Mouse (Mus musculus) gastrocnemius, adult 18-20 months (tissue): ENCODE measurements at regions not wholly inside any gene's neighbourhood (a gene's known extent, or its start where the extent isn't known, plus 50 kb on each side); places are given as distances from the start of the nearest gene placed in this dataset.

Experiments
- DNase-seq: peaks from one replicate; pipeline ENCODE4 v3.0.0; 2021; ENCODE audit warnings: low spot score

DNA sequence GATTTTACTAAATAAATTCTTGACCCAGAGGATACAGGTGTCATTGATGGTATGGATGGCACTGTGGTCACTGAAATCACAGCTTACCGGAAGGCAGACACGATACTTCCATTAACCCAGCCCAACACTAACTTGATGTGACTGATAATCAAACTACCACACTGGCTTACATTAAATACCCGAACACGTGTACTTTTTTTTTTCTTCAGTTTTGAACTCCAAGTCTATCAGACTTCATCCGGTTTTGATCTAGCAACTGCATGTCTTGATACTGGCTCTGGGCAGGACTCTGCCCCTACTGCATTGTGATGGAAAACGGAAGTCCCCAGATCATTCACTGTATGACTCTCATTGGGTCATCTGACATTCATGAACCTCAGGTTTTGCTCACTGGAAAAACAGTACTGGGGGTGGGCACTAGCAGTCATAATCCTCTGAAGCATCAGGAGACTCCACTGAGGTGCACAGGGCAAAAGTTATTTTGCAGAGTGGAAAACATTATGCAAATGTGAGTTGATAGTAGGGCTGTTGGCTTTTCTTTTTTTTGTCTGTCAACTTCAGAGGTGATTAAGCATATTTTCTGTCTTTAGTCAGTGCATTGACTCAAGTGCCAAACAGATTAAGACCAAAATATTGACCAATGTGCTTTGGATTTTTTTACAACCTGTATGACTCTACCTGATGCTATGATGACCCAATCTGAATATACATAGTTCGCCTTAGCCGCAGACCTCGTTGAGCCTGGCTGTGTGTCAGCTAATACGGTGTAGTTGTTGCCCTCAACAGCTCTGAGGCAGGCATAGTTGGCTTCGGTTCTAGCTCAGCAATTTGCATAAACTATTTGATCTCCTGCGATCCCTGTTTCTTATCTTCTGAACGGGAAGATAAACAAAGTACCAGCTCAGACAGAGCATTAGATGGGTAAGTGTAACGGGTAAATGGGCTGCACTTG, 174.1 kb upstream of the Cited2 start:
- DNase-seq, result no peak

DNA sequence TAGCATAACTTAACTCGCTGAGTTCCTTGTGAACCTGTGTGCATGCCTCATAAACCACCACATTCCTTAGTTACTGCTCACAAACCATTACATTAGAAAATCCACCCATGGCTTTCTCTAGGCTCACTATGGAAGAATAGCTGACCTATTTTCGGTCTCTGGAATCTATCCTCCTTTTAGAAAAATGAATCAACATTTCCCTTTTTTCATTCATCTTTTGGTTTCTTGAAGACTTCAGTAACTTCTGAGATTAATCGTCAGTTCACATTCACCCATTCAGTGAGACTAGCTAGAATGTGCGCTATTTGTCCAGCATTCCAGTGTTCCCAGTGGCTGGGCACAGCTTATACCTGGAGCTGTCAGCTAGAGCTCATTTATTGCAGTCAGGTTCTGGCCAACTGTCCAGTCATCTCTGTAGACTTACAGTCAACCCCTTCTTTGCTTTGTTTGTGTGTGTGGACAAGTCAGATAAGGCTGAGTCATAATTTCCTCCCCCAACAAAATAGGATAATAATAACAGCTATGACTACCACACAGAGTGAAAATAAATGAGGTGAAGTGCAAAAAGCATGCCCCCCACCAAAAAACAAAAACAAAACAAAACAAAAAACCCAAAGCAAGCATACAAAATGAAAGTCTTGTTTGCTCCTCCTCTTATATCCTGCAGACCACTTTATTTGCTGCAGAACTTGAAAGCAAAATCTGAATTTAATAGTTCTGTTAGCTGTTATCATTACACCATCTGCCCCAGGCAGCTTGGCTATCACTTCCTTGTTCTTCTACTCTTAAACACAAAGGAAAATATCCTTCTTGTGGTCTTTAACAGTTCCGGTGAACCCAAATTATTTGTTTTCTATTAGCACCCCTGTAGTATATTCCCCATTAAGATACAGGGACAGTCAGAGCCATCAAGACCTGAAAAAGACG, 173.0 kb upstream of the Cited2 start:
- no peak for DNase-seq

GRCm38 (mm10) chr10:17550638-17551013, 172.4 kb upstream of the Cited2 start:
- no peak for DNase-seq

DNA sequence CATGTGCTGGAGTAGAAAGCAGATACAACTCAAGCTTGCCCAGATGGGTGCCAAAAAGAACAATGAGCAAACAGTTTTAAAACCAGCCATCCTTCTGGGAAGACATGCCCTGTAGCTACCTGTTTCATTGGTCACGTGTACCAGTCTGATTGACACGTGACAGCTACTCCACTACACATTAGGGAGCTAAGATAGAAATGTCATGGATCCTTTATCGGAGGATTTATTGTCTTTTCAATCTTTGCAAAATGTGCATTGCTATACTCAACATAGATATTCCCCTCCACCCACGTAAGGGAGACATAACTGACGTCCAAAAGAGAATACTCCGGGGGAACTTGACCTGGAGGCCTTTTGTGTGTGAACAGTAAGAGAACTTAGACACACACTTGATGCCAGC, 171.1 kb upstream of the Cited2 start:
- DNase-seq, result no peak

DNA sequence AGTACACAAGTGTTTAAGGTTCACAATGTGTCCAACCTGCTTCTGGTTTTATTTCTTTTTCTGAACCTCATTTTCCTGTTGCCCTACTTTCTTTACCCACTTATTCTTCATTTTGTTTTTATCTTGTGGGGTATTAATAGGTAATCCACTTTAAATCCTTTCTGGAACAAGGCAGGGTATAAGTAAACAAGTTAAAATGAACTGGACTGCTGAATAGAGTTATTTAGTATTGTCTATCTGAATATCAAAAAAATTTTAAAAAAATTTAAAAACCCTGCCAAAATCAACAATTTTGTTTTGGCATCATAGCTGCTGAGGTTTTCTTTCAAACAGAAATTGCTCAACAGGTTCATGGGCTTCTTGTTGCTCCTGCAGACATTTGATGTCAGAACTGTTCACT, 170.7 kb upstream of the Cited2 start:
- DNase-seq, result no peak

DNA sequence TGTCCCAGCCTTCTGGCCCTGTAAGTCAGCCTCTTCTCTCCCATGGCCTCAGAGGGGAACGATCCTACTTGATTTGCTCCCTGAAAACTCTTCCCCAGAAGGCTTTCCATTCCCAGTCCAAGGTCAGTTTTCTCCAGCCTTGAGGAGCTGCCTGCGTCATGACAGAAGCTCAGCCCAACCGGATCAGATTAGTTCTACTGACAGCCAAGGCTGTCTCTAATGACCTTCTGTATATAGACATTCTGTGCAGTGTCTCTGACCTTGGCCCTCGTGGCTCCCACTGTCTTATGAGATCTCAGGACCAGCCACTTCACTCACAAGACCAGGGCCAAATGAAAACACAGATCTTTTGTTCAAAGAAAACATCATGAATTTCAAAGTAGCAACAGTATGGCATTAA, 166.6 kb upstream of the Cited2 start:
- DNase-seq, result no peak

DNA sequence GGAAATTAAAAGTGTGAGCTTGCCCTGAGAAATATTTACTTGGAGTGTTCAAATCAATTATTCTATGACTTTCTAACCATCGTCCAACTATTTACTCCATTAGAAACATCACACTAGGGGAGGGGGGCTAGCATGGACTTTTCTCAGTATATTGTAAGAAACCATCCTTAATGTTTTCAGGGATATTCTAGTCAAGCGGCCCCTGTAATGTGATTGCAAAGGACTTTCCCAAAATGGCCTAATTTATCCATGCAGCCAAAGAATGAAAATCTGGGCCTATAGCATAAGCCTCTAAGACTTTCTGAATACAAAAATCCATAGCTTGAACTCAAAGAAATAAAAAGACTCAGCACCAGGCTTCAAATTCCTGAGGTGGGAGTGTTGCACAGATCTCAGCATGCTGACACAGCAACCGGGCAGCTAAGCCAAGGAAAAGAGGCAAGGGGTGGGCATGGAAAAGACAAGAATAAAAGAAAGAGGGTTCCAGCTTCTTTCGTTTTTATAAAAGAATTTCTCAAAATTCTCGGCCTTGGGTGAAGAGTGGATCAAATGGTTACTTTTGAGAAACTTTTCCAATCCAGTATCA, 163.6 kb upstream of the Cited2 start:
- DNase-seq, result no peak

- DNase-seq, result no peak
These were observed 163.0 kb upstream of the Cited2 start for GRCm38 (mm10) chr10:17559980-17560379.

GRCm38 (mm10) chr10:17561466-17561865, 161.6 kb upstream of the Cited2 start:
- DNase-seq, result no peak

DNA sequence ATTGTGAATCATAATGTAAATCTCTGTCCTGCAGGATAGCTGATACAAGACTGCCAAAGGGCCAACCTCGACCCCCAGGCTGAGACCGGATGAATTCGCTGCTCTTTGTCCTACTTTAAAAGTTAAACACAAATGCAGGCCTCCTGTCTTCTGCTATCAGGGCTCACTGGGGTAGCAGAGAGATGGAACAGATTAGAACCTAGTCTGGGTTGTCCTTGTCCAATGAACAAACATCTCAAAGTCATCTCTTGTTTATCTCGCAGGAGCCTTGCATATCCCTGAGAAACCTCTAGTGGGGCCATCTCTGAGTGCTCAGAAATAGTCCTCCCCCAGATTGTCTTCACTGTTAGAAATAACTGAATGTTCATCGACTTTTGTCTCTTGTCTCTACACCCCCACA, 161.0 kb upstream of the Cited2 start:
- DNase-seq, result no peak

DNA sequence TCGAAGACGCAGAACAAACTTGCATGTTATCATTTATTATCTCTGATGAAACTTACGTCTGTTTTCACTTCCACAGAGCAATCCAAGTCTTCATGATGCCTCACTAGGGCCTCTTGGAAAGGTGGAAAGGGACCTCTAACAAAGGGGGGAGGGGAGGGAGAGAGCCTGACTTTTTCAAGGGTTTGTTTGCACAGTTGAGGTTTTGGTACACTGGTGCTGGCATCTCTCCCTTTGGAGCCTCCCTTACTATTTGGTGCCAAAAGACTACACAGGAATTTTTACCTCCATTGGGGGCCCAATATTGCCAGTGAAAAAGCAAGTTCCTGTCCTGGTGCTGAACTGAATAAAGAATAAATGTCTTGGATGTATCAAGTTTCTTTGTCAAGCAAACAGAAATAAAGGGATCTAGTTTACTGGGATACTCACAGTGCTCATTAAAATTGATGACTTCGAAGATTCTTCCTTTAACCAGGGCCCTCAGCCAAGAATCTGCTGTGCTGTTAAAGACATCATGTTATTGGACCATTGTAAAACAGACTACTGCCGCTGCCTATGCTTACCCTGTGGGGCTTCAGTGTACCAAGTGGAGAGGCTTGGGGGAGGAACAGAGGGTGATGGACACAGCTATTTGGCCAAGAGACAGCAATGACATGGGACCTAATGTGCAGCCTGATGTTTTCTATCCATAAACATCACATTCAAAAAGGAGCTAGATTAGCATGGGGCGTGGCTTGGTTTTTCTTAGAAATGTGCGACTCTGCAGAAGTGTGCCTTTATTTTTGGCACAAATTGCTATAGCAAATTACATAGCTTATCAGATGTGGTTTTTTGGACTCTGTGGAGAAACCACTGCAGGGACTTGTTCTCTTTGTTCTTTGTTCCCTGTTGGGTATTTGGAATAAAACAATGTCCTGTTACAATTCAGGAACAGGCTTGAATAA, 160.3 kb upstream of the Cited2 start:
- DNase-seq, result peak; percentile 13

DNA sequence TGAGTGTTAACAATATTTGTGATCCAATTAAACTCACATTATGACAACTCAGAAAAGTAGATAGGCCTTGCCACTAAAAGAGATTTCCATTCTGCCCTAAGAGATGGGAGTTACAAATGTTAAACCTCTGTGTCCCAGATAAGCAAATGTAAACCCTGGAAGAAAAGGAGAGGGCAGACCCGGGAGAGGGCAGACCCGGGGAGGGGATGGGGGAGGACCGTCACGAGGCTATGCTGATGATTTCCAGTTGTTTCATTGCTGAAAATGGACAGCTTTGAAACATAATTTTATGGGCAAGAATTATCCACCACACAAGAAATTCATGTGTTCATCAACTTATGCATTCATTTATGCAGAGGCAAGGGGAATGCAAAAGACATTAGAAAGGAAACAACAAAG, 159.7 kb upstream of the Cited2 start:
- DNase-seq, result no peak

DNA sequence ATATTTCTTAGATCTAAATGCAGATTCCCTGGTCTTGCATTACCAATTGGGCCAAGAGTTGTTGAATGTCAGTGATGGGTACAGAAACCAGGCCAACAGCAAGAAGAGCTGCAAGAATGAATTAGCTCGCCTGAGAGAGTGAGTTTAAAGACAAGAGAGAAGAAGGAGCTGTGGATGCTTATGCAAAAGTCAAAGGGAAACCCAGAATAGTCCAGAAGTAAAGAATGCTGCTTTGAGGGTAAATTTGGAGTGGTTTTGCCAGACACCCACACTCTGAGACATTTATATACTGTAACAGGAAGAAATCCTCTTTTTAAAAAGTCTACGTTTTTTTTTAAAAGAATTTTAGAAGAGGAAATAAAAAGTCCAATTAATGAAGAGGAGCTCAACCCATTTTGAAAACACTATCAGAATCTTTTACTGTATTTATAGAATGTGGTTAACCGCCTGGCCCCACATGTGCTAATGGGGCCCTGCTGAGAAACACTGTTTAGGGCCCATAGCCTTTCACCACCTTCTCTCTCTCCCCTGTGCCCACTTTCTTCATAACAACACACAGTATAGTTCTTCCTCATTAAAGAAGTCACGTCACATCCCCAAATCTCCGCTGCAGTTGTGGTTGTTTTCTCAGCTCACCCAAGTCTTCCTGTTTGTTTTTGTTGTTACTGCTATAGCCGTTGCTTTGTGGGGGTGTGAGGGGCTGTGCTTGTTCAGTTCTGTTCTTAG, 158.0 kb upstream of the Cited2 start:
- no peak for DNase-seq

GRCm38 (mm10) chr10:17566975-17567374, 156.0 kb upstream of the Cited2 start:
- DNase-seq, result no peak

- peak; percentile 4 for DNase-seq
These were observed 155.4 kb upstream of the Cited2 start for GRCm38 (mm10) chr10:17567631-17568030.

DNA sequence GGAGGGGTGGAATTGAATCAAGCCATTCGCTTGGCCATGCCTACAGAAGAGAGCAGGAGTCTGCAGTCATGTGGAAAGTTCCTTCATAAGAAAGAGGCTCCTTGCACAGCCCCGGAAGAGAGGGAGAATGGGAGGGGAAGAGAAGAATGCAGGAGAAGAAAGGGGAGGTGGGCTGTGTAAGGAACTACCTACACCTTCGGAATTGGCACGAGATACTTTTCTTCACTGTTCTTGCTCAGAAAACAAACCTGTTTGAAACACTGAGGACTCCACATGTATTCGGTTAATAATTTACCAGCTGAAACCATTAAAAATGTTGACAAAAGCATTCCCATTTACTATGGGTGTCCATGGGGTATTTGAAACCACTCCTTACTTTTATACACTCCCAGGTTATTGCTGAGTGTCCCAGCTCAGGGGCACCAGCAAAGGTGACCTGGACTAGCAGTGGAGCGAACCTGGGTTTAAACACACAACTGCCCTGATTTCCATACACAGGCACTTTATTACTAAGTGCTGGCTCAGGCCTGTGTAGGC, 153.4 kb upstream of the Cited2 start:
- DNase-seq, result no peak

- no peak for DNase-seq
These were observed 148.1 kb upstream of the Cited2 start for GRCm38 (mm10) chr10:17574894-17575293.

GRCm38 (mm10) chr10:17575448-17576332, 147.3 kb upstream of the Cited2 start:
- no peak for DNase-seq

- DNase-seq, result no peak
These were observed 146.7 kb upstream of the Cited2 start for GRCm38 (mm10) chr10:17576333-17576750.
